Mouse (Mus musculus) erythroblast, adult 5-6 weeks (primary cell): ENCODE data around the gene Apbb2. TPM values are rescaled to one million over a fixed set of nuclear protein-coding genes. Genes with fewer than 3 reads are reported as not detected.
"Not testable (repeated sequence)": the region's sequence is repeated elsewhere in the genome, so short reads cannot be mapped to it uniquely, and the experiment has no call there.

Experiments used
- ATAC-seq: replicated peaks from 2 replicates; pipeline ENCODE4 v1.8.0; 2016; ENCODE audit warnings: moderate number of reproducible peaks, mild to moderate bottlenecking, moderate TSS enrichment, inconsistent platforms; ENCODE audit not compliant: poor library complexity, low FRiP score, severe bottlenecking
- total RNA-seq, 2 experiments: library from RNA; stranded (forward) in 1 of 2; stranded (reverse) in 1 of 2; fragments of 150-400 nt in 1 of 2; fragments of 200-764, 138-1000 nt in 1 of 2; gene quantifications; 2 replicates each; pipeline versions ENCODE4 v1.2.3 to v1.2.4; 2015 to 2017; ENCODE audit warnings: low replicate concordance in 2 of 2

The Apbb2 gene
- total RNA-seq, 2 experiments from 2014 or later, result 0.34 TPM; not detected in 1

DNA sequence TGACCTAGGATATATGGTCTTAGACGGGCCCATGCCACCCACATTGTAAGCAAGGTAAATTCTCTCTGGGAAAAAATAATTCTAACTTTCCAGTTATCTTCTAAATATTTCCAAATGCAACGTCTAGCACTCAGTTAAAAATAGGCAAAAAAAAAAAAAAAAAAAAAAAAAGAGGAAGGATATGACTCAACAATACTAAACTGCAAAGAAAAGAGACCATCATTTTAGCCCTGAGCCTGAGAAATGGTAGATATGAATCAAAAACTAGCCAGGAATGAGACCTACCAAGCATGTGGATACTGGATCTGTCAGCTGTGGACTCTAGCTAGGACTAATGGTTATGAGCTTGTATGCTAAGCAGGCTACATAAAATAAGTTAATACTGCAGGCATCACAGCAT is 338.9 kb downstream of the Apbb2 start:
- no peak for ATAC-seq

DNA sequence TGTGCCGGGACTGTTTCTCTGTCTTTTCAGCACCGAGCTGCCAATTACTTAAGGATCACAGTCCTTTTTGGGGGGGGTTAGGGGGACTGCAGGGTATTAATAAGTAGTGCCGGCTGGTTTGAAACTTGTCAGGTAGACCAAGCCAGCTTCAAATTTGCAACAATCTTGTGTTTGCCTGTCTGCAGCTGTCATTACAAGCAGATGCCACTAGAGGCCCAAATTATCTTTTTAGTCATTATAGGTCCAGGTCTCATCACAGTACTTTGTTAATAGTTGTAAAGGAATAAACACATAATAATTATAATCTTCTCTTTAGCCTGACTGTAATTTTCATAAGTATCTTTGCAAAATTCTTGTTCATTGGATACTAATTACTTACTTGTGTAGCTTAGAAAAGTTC is 344.2 kb downstream of the Apbb2 start:
- ATAC-seq, result no peak

- no peak for ATAC-seq
These were observed 347.4 kb downstream of the Apbb2 start for GRCm38 (mm10) chr5:66271141-66271540.

DNA sequence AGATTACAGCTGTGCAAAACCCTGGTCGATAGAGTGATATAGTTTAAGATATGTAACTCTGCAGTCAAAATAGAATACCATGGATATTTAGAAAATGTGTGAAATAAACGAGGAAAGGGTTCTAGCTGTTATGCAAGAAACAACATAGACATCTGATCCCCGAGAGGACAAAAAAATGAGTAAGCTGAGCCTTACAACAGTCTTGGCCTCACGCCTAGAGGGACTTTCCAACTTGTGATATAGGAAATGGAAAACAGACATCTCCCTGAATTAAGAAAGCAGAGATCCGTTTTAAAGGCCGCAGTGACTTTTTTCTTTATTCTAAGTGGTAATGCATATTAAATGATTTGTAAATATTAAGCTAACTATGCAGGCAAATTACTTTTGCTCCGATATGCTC is 349.0 kb downstream of the Apbb2 start:
- ATAC-seq, result no peak

- ATAC-seq, result no peak
These were observed 355.2 kb downstream of the Apbb2 start for GRCm38 (mm10) chr5:66263398-66263797.

DNA sequence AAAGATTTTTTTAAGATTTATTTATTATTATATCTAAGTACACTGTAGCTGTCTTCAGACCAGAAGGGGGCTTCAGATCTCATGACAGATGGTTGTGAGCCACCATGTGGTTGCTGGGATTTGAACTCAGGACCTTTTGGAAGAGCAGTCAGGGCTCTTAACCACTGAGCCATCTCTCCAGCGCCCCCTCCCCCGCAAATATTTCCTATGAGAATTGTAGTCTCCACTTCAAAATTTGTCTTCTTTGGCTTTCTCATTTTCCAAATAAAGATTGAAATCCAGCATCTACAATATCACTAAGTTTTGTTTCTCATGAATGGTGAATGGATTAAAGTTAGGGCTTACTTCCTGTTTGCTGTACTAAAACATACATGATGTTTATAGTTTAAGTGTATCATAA is 356.1 kb downstream of the Apbb2 start:
- ATAC-seq, result no peak

DNA sequence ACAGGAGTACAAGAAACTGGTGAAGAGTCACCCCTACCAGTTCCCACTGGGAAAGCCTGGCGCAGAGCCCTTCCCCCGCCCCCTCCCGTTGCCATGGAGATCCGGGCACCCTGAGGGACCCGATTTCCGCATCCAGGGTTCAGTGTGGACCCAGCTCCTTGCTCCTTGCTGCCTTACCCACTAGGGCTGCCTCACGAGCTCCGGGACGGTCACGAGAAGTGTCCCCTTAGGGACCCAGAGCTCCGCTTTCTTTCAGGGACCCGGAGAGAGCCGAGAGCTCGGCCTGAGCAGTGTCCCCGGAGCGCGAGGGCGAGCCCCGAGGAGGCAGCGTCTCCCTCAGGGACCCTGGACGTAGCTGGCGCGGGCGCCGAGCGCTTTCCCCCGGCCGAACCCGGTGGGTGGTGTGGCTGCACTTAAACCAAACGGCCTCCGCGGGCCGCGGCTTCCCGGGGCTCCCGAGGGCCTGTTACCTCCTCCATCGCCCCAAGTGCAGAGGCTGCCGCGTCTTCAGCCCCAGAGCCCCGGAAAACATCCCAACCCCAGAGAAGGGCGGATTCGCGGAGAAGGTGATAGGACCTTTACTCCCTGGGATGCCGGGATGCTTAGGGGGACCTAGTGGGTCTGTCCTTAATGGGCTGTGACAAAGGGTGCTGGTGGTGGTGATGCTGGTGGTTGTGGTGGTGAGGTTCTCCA is 358.7 kb downstream of the Apbb2 start, which contains the start of gene Nsun7:
Gene Nsun7 (plus strand): TSS at position 142 of the 693 bp plus-strand sequence.
- no peak for ATAC-seq

- ATAC-seq, result not testable (repeated sequence)
These were observed 359.2 kb downstream of the Apbb2 start for GRCm38 (mm10) chr5:66259431-66259755.

DNA sequence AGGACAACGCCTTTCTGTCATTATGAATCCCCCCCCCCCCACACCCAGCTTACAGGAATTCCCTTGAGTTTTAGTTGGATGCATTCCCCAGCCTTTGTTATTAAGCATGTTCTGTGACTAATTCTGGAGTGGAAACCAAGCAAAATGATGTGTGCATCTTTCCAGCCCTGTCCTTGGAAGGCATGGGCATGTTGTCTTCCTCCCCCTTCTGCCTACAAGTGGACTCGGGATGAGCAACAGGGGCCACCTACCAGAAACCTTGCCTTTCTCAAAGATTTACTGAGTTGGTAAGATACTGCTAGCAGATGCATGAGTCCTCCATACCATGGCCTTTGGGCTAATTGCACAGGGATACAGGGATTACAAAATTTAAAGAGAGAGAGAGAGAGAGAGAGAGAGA is 359.6 kb downstream of the Apbb2 start:
- ATAC-seq, result no peak

GRCm38 (mm10) chr5:66255044-66255443 is 363.5 kb downstream of the Apbb2 start:
- ATAC-seq, result no peak

GRCm38 (mm10) chr5:66253219-66253618 is 365.4 kb downstream of the Apbb2 start:
- ATAC-seq, result no peak

Other genes starting within 250 kb of the Apbb2 start
- not detected in 2 replicates for gene Uchl1, start 57.3 kb upstream of the Apbb2 start, total RNA-seq (2015; ENCODE audit: low replicate concordance)
- gene Uchl1, start 57.3 kb upstream of the Apbb2 start, total RNA-seq (2017; ENCODE audit: low replicate concordance), result 0.98 TPM in 1 of 2 replicates, not detected in the other
- not detected in 2 replicates for gene Limch1, start 127.0 kb upstream of the Apbb2 start, total RNA-seq (2015; ENCODE audit: low replicate concordance)
- gene Limch1, start 127.0 kb upstream of the Apbb2 start, total RNA-seq (2017; ENCODE audit: low replicate concordance), result 0.70 TPM in 1 of 2 replicates, not detected in the other